Mouse (Mus musculus): ENCODE measurements around the gene Foxj3. TPM values are rescaled to one million over a fixed set of nuclear protein-coding genes. Genes with fewer than 3 reads are reported as not detected.

Gene Foxj3
- polyA plus RNA-seq, 1 experiment from 2014 or later = 21.4 TPM

DNA sequence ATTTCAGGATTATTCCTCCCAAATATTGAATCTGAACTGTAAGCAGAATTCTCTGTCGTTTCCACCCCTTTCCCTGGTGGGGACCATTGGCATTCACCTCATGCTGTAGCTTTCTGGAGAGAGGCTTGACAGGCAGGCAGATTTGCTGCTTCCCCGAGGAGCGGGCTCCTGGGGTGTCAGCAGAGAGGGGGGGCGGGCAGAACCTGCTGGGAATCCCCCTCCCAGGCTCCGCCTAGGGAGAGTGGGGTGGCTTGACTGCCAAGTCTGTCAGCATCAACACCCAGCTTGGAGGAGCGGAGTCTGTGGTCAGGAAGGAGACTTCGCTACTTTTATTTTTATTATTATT is 133.4 kb downstream of the Foxj3 start:
- 54% methylated on average over 7 of the region's 7 CpGs for WGBS
- Histone ChIP-seq H3K27me3 (ENCODE audit: control insufficient read depth, insufficient read depth, low read length) (no peaks in the 10 kb centered on the region), H3K4me3 (ENCODE audit: low read depth, low read length) (no peak overlapping the region), H3K4me1 (ENCODE audit: control insufficient read depth, insufficient read depth, low read length) (no peaks in the 10 kb centered on the region), H3K9me3 (ENCODE audit: control insufficient read depth, low read length) (no peaks in the 10 kb centered on the region), H3K27ac (ENCODE audit: low read depth, low read length) (no peak overlapping the region), H3K36me3 (ENCODE audit: control insufficient read depth, insufficient read depth, low read length) (no peaks in the 10 kb centered on the region), H3K4me2 (ENCODE audit: low read depth) (no peak overlapping the region), H3K9ac (ENCODE audit: low read length) (no peak overlapping the region)
- ATAC-seq (ENCODE audit: insufficient read depth, low FRiP score, low TSS enrichment) (no peak), DNase-seq (ENCODE audit: low spot score) (no peak)

DNA sequence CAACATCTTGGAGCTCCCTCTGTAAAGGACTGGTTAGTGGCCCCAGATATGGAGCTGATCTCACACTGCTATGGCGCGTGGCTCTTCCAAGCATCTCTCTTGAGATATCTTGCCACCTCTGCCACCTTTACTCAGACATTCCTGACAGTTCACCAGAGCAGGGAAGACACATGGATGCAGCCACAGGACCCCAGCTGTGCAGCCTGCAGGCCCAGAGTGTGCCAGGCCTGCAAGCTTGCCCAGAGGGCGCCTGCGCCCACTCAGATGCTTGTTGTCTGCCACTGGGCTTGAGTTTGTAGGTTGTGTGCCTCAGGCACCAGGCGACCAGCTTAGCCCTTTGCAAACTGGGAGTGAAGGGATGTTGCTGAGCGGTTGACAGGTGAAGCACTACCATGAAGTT is 133.9 kb downstream of the Foxj3 start:
- Histone ChIP-seq H3K27ac (ENCODE audit: low read depth, low read length) (no peak overlapping the region), H3K9ac (ENCODE audit: low read length) (no peak overlapping the region), H3K36me3 (ENCODE audit: control insufficient read depth, insufficient read depth, low read length) (no peaks in the 10 kb centered on the region), H3K27me3 (ENCODE audit: control insufficient read depth, insufficient read depth, low read length) (no peaks in the 10 kb centered on the region), H3K9me3 (ENCODE audit: control insufficient read depth, low read length) (no peaks in the 10 kb centered on the region), H3K4me1 (ENCODE audit: control insufficient read depth, insufficient read depth, low read length) (no peaks in the 10 kb centered on the region), H3K4me2 (ENCODE audit: low read depth) (no peak overlapping the region), H3K4me3 (ENCODE audit: low read depth, low read length) (no peak overlapping the region)
- DNase-seq (ENCODE audit: low spot score) (no peak), ATAC-seq (ENCODE audit: insufficient read depth, low FRiP score, low TSS enrichment) (no peak)
- WGBS = 91% methylated on average over 6 of the region's 6 CpGs

DNA sequence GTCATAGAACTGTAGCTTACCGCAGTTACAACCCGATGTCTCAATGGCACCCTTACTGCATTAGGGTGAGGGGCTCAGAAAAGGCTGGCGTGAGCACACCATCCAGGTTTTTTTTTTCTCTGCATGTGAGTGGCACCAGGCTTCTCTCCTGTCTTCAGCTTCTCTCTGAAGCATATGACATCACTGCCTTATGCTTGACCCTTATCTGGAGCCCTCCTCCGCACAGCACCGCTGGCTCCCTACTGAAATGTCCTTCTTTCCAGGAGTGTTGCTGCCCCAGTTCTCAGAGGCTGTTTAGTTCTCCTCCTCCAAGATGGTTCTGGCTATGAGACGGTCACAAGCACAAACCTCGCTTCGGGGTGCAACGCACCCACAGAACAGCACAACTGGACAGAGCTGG is 134.4 kb downstream of the Foxj3 start:
- H3K36me3 ChIP-seq (ENCODE audit: control insufficient read depth, insufficient read depth, low read length) = no peaks in the 10 kb centered on the region
- H3K27me3 ChIP-seq (ENCODE audit: control insufficient read depth, insufficient read depth, low read length) = no peaks in the 10 kb centered on the region
- no peaks in the 10 kb centered on the region for H3K4me1 ChIP-seq (ENCODE audit: control insufficient read depth, insufficient read depth, low read length)
- 91% methylated on average over 9 of the region's 9 CpGs for WGBS
- ATAC-seq (ENCODE audit: insufficient read depth, low FRiP score, low TSS enrichment) (no peak), DNase-seq (ENCODE audit: low spot score) (no peak)
- H3K4me2 ChIP-seq (ENCODE audit: low read depth) = no peak overlapping the region
- no peak overlapping the region for H3K4me3 ChIP-seq (ENCODE audit: low read depth, low read length)
- H3K9me3 ChIP-seq (ENCODE audit: control insufficient read depth, low read length) = no peaks in the 10 kb centered on the region
- H3K9ac ChIP-seq (ENCODE audit: low read length) = no peak overlapping the region
- H3K27ac ChIP-seq (ENCODE audit: low read depth, low read length) = no peak overlapping the region

DNA sequence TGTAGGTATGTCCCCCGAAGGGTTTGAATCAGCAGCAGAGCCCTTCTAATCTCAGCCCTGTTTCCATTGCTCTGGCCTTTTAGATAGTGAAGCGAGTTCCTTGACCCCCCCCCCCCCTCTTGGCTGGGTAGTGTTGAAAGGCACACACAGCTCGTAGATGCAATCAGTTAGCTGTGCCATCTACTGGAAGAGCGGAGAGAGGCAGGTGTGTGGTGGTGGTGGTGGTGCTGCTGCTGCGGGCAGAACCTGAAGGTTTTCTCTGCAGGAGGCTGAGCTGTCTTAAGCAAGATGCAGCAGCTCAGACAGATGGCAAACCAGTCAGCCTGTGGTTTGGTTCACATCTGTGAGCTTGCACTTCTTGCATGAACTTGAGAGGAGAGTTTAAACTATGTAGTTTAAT is 135.9 kb downstream of the Foxj3 start:
- Histone ChIP-seq H3K4me2 (ENCODE audit: low read depth) (no peak overlapping the region), H3K27ac (ENCODE audit: low read depth, low read length) (no peak overlapping the region), H3K4me1 (ENCODE audit: control insufficient read depth, insufficient read depth, low read length) (no peaks in the 10 kb centered on the region), H3K27me3 (ENCODE audit: control insufficient read depth, insufficient read depth, low read length) (no peaks in the 10 kb centered on the region), H3K9ac (ENCODE audit: low read length) (no peak overlapping the region), H3K36me3 (ENCODE audit: control insufficient read depth, insufficient read depth, low read length) (no peaks in the 10 kb centered on the region), H3K9me3 (ENCODE audit: control insufficient read depth, low read length) (no peaks in the 10 kb centered on the region), H3K4me3 (ENCODE audit: low read depth, low read length) (no peak overlapping the region)
- 43% methylated on average over 5 of the region's 5 CpGs for WGBS
- DNase-seq (ENCODE audit: low spot score) (no peak), ATAC-seq (ENCODE audit: insufficient read depth, low FRiP score, low TSS enrichment) (no peak)

Other genes starting within 250 kb of the Foxj3 start
- 1,250 and 1,284 TPM in 2 replicates for gene Ybx1, start 242.4 kb upstream of the Foxj3 start, polyA plus RNA-seq (2014; fragmentation: Nextera tagmentation; extraction: Ambion mirVana)
- gene Ppih, start 216.5 kb upstream of the Foxj3 start, polyA plus RNA-seq (2014; fragmentation: Nextera tagmentation; extraction: Ambion mirVana) = 106 and 111 TPM in 2 replicates
- gene Ccdc30, start 121.5 kb upstream of the Foxj3 start, polyA plus RNA-seq (2014; fragmentation: Nextera tagmentation; extraction: Ambion mirVana) = 10.6 and 13.3 TPM in 2 replicates
- 25.0 and 25.5 TPM in 2 replicates for gene Ppcs, start 114.6 kb upstream of the Foxj3 start, polyA plus RNA-seq (2014; fragmentation: Nextera tagmentation; extraction: Ambion mirVana)
- not detected in 2 replicates for gene Zmynd12, start 114.2 kb upstream of the Foxj3 start, polyA plus RNA-seq (2014; fragmentation: Nextera tagmentation; extraction: Ambion mirVana)
- gene Rimkla, start 44.4 kb upstream of the Foxj3 start, polyA plus RNA-seq (2014; fragmentation: Nextera tagmentation; extraction: Ambion mirVana) = 9.5 and 9.6 TPM in 2 replicates
- gene Frg2f1, start 2.5 kb downstream of the Foxj3 start, polyA plus RNA-seq (2014; fragmentation: Nextera tagmentation; extraction: Ambion mirVana) = 2.3 and 3.0 TPM in 2 replicates
- gene Guca2a, start 100.7 kb downstream of the Foxj3 start, polyA plus RNA-seq (2014; fragmentation: Nextera tagmentation; extraction: Ambion mirVana) = not detected in 2 replicates
- gene Guca2b, start 122.0 kb downstream of the Foxj3 start, polyA plus RNA-seq (2014; fragmentation: Nextera tagmentation; extraction: Ambion mirVana) = not detected in 2 replicates
- 4.0 and 5.7 TPM in 2 replicates for gene Hivep3, start 196.8 kb downstream of the Foxj3 start, polyA plus RNA-seq (2014; fragmentation: Nextera tagmentation; extraction: Ambion mirVana)

Data from neural tube, embryonic 11.5 days (tissue).